Mouse (Mus musculus): ENCODE results near the gene Ulk4.

The Ulk4 gene

GRCm38 (mm10) chr9:121192601-121193370, 84.2 kb downstream of the Ulk4 start:
- no peak for DNase-seq (ENCODE audit: low read depth, low spot score)

DNA sequence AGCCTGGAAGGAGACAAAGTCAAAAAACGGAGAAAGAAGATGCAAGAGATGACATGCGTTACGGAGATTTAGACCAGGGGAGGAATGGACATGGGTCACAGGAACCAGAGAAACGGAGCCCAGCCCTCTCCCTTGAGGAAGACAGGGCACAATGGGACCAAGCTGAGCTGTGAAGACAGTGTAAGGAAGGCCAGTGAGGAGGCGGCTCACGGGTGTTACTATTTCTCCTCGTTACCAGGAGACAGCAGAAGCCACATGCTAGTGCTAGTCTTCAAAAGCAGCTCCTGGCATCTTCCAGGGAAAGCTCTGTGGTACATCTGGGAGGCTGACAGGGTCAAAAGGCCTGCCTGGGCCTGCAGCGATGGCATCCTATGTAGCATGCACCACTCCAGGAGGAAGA, 89.2 kb downstream of the Ulk4 start:
- peak; percentile 30 for DNase-seq (ENCODE audit: low read depth, low spot score)

GRCm38 (mm10) chr9:121185796-121186195, 91.2 kb downstream of the Ulk4 start:
- DNase-seq (ENCODE audit: low read depth, low spot score): peak; percentile 44

GRCm38 (mm10) chr9:121176350-121176749, 100.6 kb downstream of the Ulk4 start:
- DNase-seq (ENCODE audit: low read depth, low spot score): no peak

DNA sequence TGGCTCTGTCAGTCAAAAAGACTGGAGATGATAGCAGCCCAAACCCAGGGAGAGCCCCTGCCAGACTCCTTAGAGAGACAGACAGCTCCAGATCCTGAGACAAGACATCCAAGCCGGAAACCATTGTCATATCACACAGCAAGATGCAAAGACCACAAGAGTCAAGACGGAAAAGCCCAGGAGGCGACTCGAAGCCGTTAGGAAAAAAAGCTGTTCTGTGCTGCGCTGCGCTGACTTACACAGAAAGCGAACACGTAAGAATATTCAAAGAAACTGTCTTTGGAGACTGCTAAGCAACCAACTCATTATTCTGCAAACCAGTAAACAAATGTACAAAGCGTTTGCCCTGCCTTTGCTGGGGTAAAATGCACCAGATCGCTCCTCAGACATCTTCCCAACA, 101.8 kb downstream of the Ulk4 start:
- no peak for DNase-seq (ENCODE audit: low read depth, low spot score)

DNA sequence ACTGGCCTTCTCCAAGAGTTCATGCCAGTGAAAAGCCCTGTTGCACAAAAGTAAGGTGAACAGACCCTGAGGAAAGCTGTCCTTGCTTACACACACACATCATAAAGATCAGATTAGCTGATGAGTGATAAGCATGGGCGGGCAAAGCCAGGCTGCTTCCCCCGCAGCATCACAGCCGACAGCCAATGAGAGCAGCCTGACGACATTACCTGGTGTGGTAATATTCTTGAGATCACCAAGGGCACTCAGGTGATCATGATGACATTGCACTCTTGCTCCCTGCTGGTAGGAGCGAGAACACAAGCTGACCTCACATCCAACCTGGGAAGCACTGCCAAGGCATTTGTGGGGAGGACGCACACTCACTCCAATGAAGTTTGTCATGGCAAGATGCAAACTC, 104.9 kb downstream of the Ulk4 start:
- no peak for DNase-seq (ENCODE audit: low read depth, low spot score)

GRCm38 (mm10) chr9:121171609-121172008, 105.4 kb downstream of the Ulk4 start:
- DNase-seq (ENCODE audit: low read depth, low spot score): no peak

- no peak for DNase-seq (ENCODE audit: low read depth, low spot score)
Measured at GRCm38 (mm10) chr9:121164607-121165006, 112.4 kb downstream of the Ulk4 start.

- peak; percentile 57 for DNase-seq (ENCODE audit: low read depth, low spot score)
Measured at GRCm38 (mm10) chr9:121162789-121163188, 114.2 kb downstream of the Ulk4 start.

- no peak for DNase-seq (ENCODE audit: low read depth, low spot score)
Measured at GRCm38 (mm10) chr9:121161818-121162565, 115.0 kb downstream of the Ulk4 start.

DNA sequence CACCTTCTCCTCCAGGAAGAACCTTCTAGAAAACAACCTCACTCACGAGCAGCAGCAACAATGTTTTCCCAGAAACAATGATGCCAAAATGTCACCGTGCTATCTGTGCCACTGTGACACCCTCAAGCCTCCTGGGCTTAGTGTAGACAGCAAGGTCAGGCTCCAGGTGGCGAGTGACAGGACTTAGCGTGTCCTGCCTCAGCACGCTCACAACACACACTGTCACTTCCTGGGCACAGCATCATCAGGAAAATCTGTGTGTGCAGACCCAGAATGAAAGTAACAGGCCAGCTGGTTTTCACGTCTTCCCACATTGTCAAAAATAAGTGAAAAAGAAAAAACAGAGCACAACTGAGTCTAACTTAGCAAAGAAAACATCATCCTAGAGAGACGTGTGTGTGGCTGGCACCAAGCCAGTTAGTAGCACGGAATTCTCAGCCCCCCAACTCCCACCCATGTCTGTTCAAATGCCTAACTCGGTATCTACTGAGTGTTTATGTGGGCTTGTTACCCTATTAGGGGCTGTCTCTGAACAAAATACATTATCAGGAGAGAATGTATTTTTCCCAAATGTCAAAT, 120.7 kb downstream of the Ulk4 start:
- peak; percentile 40 for DNase-seq (ENCODE audit: low read depth, low spot score)

DNA sequence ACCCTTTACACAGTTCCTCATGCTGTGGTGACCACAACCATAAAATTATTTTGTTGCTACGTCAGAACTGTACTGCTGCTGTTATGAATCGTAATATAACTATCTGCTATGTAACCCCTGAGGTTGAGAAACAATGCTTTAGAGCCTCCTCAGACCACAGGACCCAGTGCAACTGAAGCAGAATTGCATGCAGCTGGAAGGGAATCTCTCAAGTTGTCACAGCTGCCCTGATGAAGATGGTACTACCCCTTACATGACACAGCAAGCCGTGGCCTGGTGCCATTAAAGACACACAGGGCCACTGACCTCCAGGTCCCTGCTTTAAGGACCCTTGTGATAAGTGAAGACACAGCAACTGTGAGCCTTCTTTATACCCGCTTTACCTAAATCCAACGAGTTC, 123.7 kb downstream of the Ulk4 start:
- no peak for DNase-seq (ENCODE audit: low read depth, low spot score)

DNA sequence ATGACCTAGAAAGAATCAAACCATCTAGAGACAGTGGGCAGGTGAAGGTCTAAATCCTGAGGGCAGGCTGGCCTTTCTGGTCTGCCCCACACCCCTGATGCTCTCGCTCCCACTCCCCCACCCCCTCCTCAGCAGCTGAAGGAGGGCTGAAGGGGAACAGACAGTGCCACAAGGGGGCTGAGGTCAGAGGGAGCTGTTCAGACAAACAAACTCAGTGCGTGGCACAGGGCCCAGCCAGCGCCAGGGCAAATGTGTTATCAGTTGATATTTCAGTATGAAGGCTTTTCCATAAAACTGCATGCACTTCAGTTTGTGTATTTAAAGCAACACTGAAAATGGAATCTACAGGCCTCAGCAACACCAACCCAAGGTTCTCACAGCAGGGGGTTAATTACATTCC, 128.4 kb downstream of the Ulk4 start:
- no peak for DNase-seq (ENCODE audit: low read depth, low spot score)

DNA sequence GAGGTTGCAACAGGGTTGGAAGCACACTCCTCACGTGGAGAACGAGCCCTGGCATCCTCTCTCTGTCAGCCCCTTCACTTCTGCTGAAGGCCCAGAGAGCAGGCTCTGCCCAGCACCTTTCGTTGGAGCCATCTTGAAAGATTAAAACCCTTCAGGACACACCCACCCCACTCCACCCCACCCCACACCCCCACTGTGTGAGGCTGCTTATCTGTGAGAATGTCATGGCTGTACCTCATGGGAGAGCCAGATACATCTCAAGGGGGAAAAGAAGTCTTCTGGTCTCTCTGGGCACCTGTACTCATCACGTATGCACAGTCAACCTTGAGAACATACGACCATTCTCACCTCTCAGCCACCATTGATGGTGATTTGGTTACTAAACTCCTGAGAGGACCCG, 133.8 kb downstream of the Ulk4 start:
- no peak for DNase-seq (ENCODE audit: low read depth, low spot score)

DNA sequence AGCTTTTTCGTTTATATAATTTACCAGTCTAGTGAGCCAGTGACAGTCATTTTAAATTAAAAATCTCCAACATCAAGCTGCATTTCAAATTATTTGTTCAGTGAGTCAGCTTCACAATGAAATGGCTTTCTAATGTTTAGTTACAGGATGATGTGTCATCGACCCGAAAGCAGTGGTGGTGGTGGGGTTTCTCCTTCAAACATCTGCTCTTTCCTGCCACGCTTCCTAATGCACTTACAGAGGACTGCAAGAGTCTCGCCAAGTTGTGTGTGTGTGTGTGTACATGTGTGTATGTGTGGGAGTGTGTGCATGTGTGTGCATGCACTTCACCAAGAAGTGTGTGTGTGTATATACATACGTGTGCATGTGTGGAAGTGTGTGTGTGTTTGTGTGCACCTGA, 144.4 kb downstream of the Ulk4 start:
- DNase-seq (ENCODE audit: low read depth, low spot score): peak; percentile 45

DNA sequence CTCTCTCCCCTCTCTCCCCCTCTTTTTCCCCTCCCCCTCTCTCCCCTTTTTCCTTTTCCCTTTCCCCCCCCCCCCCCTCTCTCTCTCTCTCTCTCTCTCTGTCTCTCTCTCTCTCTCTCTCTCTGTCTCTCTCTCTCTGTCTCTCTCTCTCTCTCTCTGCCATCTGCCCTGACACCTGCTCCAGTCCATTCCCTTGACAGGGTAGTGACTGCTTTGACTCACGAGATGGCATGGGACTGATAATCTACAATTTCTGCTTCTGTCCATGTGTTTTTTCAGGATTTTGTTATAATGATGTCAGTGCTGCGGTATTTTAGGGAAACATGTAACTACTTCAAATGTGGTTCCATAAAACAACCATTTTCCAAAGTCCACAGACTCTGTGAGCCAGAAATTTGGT, 147.5 kb downstream of the Ulk4 start:
- DNase-seq (ENCODE audit: low read depth, low spot score): no peak

DNA sequence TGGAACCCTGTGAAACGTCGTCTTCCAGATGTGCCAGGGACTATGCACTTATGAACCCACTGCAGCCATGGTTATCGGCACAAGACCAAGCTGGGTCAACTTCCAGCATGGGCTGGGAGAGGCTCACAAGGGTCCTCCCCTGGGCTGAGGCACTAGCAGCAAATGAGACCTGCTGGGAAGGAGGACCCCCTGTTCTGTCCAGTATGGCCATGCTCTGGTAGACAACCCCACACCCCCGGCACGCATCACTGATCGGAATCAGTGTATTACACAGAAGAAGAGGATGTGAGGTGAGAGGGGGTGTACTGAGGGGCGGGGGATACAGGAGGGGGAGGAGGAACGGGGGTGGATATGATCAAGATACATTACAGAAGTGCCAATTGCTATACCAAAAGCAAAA, 148.1 kb downstream of the Ulk4 start:
- no peak for DNase-seq (ENCODE audit: low read depth, low spot score)

DNA sequence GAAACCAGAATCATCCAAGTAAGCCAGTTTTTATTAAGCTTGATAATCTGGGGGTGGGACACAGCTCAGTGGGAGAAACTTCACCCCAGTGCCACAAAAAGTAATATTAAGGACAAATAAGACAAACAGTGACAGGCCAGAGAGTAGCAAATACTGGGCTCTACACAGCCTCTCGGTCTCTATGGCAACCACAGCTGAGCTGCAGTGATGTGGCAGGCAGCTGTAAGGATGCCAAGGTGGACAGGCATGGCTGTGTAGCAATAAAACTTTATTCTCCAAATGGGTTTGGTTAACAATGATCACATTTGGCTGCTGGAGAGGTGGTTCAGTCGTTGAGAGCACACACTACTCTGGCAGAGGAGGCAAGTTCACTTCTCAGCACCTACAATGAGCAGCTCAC, 150.0 kb downstream of the Ulk4 start:
- peak; percentile 22 for DNase-seq (ENCODE audit: low read depth, low spot score)

GRCm38 (mm10) chr9:121124705-121125104, 152.3 kb downstream of the Ulk4 start:
- peak; percentile 58 for DNase-seq (ENCODE audit: low read depth, low spot score)

DNA sequence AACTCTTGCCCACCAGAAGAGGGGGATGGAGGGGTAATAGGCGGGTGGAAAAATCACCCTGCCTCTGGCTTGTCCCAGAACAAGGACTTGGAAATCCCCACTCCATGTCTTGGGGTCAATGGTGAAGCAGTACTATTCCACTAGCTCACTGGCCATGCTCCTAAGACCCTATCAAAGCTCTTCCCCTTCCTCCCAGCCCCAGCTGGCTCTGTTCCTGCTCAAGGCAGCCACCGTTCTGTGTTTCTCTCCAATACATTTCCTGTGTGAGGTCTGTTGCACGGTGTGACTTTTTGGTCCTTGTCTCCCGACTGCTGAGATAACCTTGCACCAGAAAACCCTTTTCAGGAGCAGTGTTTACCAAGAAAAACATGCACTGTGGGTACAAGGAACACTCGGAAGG, 155.0 kb downstream of the Ulk4 start:
- DNase-seq (ENCODE audit: low read depth, low spot score): no peak

GRCm38 (mm10) chr9:121117936-121118335, 159.1 kb downstream of the Ulk4 start:
- DNase-seq (ENCODE audit: low read depth, low spot score): no peak

DNA sequence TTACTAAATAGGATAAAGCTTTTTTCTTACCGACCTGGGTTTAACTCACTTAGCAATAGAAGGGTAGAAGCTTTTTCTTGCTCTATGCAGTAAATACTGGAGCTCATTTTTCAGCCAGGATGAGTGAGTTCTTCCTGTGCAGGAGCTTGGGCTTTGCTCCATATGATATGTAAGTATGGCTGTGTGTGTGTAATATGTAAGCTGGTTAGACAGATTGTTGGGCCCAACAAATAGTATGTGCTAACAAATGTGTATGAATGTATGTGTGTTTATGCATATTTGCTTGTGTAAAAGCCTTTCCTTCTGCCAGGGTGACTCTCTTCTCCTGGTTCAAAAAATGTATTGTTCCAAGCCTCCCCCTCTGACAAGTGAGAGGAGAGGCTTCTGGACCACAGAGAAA, 164.9 kb downstream of the Ulk4 start:
- no peak for DNase-seq (ENCODE audit: low read depth, low spot score)

GRCm38 (mm10) chr9:121108110-121108509, 168.9 kb downstream of the Ulk4 start:
- DNase-seq (ENCODE audit: low read depth, low spot score): peak; percentile 89

Measured in brain, adult 2 months (tissue).